Mouse (Mus musculus) E14TG2a.4 (cell line): ENCODE measurements around the gene Gm11733.

Experiments used
- CTCF ChIP-seq: conservative IDR thresholded peaks from 2 replicates; pipeline ENCODE4 v1.5.1; 2014; ENCODE audit warnings: low read length
- NANOG ChIP-seq: IDR thresholded peaks from 2 replicates; pipeline ENCODE4 v1.6.1; 2014; ENCODE audit warnings: borderline replicate concordance, low read length, mixed read lengths
- POU5F1 ChIP-seq: IDR thresholded peaks from 2 replicates; pipeline ENCODE4 v1.6.1; 2014; ENCODE audit warnings: low read length, borderline replicate concordance

GRCm38 (mm10) chr11:117440865-117441425, 43.2 kb upstream of the Gm11733 start:
- TF ChIP-seq CTCF (no peak), NANOG (no peak), POU5F1 (no peak)
